Mouse (Mus musculus): Measurements from ENCODE around the gene Slc22a14. TPM values are rescaled to one million over a fixed set of nuclear protein-coding genes. Genes with fewer than 3 reads are reported as not detected.

Gene Slc22a14
- polyA plus RNA-seq (2015; fragmentation: Nextera tagmentation; extraction: Ambion mirVana): not detected in 2 replicates

DNA sequence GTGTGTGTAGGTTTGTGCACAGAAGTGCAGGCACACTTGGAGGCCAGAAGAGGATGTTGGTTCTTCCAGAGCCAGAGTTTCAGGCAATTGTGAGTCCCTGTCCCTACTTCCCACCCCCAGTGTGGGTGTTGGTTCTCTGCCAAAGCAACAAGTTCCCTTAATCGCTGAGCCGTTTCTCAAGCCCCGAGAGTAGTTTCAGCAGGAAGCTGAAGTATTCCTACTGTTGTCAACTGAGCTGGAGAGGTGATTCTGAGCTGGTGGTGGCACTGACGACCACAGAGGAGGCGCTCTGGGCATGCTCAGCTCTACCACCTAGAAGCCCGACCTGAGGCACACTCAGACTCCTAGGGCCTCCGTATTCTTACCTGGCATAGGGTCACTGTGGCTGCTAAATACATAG is at the start of gene Slc22a14:
TSS of gene Slc22a14 (minus strand) at position 270 of the 400 bp plus-strand sequence.
- H3K27ac ChIP-seq: no peak within 1 kb of the TSS
- H3K4me3 ChIP-seq: no peak within 1 kb of the TSS
- H3K9me3 ChIP-seq (replicated peaks): no peaks in the 10 kb centered on the region
- ATAC-seq: no peak
- 85% methylated on average over 7 of the region's 7 CpGs for WGBS
- H3K4me1 ChIP-seq: no peaks in the 10 kb centered on the region
- H3K27me3 ChIP-seq: no peaks in the 10 kb centered on the region
- no peak within 1 kb of the TSS for H3K9ac ChIP-seq
- H3K36me3 ChIP-seq (ENCODE audit: poor library complexity, severe bottlenecking): peaks cover 18% of the 10 kb centered on the region; the same call in 1 of the 2 replicates
- H3K4me2 ChIP-seq: no peak within 1 kb of the TSS

DNA sequence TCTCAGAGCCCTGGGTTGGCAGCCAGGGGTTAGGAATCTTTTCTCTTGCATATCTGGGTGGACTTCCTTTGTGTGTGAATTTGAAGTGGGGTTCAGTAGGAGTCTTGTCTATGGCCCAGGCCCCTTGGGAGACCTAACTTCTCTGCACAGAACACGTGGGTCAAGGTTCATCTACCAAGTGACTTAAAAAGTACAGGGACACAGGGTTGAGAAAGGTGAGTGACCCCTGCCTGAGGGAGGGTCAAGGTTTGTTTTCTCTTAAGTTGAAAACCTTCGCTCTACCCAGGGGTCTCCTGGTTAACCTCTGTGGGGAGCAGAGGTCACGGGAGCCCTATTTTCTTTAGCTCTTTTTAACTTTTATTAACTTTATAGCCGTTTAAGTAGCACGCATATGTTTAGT is 44.5 kb upstream of the Slc22a14 start:
- no peak for ATAC-seq
- WGBS: 95% methylated on average over 5 of the region's 5 CpGs
- Histone ChIP-seq H3K27me3 (no peaks in the 10 kb centered on the region), H3K9me3 (replicated peaks) (peaks cover 27% of the 10 kb centered on the region), H3K27ac (no peak overlapping the region), H3K9ac (no peak overlapping the region), H3K4me2 (no peak overlapping the region), H3K4me3 (no peak overlapping the region), H3K4me1 (peaks cover 24% of the 10 kb centered on the region; the same call in 1 of the 2 replicates), H3K36me3 (ENCODE audit: poor library complexity, severe bottlenecking) (peaks cover 57% of the 10 kb centered on the region)

DNA sequence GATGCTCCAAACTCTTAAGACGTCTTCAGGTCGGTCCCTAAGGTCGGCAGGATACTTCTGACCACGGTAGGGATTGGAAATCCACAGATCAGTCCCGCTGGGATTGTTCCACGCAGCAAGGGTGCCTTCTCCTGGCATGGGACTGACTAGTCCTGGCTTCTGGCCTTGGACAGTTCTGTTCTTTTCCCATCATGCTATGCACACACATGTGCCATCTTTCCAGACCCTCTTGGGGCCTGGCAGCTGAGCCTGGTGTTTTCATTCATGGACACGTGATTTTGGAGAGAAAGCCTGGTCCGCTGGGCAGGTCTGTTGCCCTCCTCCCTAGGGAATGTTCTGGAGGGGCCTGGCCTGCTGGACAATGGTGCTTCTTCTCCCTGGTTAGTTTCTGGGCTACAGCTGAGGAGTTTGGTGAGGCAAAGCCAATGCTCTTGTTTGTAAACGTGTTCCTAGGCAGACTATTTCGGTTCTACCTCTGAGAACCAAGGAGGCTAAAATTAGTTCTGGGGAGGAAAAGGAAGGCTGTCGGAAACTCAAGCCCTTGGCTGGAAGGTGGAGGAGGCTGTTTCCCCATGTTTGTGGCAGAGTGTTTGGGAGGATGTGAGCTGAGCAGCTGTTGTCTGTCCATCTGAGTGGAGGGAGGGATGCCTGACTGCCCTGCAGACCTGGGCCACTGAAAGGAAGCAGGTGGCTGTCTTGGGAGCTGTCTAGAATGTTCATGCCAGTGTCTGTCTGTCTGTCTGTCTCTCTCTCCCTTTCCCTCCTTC is 43.7 kb upstream of the Slc22a14 start:
- 91% methylated on average over 11 of the region's 11 CpGs for WGBS

DNA sequence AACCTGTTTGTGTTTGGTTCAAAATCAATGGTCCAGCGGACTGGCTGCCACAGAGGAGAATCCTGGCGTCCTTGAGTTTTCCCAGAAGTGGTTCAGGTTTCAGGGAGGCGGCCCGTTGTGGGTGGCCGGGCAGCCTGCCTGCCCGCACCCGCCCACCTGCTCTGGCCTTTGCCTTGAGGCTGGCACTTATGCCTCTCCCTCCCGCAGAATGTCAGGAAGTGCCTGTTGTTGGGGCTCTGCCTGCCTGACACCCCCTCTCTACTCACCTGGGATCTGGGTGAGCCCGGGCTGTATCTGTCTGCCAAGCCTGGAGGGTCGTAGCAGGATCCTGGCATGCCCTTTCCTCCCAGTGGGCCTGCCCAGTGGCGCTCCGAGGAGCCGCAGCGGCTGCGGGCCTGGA is 42.5 kb upstream of the Slc22a14 start:
- 91% methylated on average over 15 of the region's 15 CpGs for WGBS
- H3K9ac ChIP-seq: no peak overlapping the region
- no peak overlapping the region for H3K4me3 ChIP-seq
- peaks cover 38% of the 10 kb centered on the region for H3K4me1 ChIP-seq
- peaks cover 52% of the 10 kb centered on the region for H3K36me3 ChIP-seq (ENCODE audit: poor library complexity, severe bottlenecking)
- H3K27me3 ChIP-seq: no peaks in the 10 kb centered on the region
- no peak for ATAC-seq
- no peak overlapping the region for H3K4me2 ChIP-seq
- H3K27ac ChIP-seq: no peak overlapping the region
- H3K9me3 ChIP-seq (replicated peaks): peaks cover 21% of the 10 kb centered on the region; the same call in 1 of the 2 replicates

More for the DNA sequence above, 43.7 kb upstream of the Slc22a14 start:
- Histone ChIP-seq H3K27ac (no peak overlapping the region), H3K4me2 (no peak overlapping the region), H3K27me3 (no peaks in the 10 kb centered on the region), H3K9ac (no peak overlapping the region), H3K4me3 (no peak overlapping the region), H3K36me3 (ENCODE audit: poor library complexity, severe bottlenecking) (peaks cover 57% of the 10 kb centered on the region), H3K9me3 (replicated peaks) (peaks cover 27% of the 10 kb centered on the region), H3K4me1 (peaks cover 31% of the 10 kb centered on the region)
- no peak for ATAC-seq

DNA sequence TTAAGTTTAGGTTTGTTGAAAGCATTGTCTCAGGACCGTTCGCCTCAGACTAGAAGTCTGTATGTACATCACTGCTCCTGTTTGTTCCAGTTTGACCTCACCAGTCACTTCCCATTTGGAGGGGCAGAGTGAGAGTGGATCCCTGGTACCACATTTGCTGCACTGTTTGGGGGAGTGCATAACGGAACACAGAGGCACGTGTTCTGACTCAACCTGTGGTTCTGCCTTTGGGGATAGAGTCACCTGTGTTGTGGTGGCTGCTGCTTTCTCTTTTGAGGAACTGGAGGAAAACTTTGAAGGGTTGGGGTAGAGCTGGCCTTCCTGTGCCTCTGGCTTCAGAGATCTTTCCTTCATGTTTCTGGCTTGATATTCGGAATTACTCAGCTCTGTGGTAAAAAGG is 38.7 kb upstream of the Slc22a14 start:
- peak overlapping the region; percentile 98 for H3K4me3 ChIP-seq
- peaks cover 28% of the 10 kb centered on the region for H3K36me3 ChIP-seq (ENCODE audit: poor library complexity, severe bottlenecking)
- peak overlapping the region; percentile 100 for H3K9ac ChIP-seq
- no peaks in the 10 kb centered on the region for H3K27me3 ChIP-seq
- peak overlapping the region; percentile 87 for H3K4me2 ChIP-seq
- no peak for ATAC-seq
- no peaks in the 10 kb centered on the region for H3K9me3 ChIP-seq (replicated peaks)
- H3K27ac ChIP-seq: no peak overlapping the region
- WGBS: 69% methylated on average over 5 of the region's 5 CpGs
- peaks cover 47% of the 10 kb centered on the region for H3K4me1 ChIP-seq

DNA sequence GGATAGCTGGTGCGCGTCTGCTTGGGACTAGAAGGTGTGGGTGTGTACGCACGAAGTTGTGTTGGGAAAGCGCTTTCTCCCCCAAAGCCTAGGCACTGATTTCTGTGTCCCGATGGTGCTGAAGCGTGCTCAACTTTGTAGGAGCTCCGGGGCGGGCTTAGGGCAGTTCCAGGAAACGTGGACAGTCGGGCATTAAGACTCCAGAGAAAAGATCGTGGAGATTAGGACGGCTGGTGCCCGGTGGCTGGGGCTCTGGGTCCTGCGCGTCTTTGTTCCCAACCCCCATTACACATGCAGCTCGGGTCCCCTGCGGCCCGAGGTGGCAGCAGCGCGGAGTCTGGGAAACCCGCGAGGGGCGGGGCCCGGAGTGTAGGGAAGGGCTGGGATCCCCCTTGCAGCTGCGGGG is 37.9 kb upstream of the Slc22a14 start:
- WGBS: under 1% methylated on average over 26 of the region's 26 CpGs
- ATAC-seq: peak; percentile 59

DNA sequence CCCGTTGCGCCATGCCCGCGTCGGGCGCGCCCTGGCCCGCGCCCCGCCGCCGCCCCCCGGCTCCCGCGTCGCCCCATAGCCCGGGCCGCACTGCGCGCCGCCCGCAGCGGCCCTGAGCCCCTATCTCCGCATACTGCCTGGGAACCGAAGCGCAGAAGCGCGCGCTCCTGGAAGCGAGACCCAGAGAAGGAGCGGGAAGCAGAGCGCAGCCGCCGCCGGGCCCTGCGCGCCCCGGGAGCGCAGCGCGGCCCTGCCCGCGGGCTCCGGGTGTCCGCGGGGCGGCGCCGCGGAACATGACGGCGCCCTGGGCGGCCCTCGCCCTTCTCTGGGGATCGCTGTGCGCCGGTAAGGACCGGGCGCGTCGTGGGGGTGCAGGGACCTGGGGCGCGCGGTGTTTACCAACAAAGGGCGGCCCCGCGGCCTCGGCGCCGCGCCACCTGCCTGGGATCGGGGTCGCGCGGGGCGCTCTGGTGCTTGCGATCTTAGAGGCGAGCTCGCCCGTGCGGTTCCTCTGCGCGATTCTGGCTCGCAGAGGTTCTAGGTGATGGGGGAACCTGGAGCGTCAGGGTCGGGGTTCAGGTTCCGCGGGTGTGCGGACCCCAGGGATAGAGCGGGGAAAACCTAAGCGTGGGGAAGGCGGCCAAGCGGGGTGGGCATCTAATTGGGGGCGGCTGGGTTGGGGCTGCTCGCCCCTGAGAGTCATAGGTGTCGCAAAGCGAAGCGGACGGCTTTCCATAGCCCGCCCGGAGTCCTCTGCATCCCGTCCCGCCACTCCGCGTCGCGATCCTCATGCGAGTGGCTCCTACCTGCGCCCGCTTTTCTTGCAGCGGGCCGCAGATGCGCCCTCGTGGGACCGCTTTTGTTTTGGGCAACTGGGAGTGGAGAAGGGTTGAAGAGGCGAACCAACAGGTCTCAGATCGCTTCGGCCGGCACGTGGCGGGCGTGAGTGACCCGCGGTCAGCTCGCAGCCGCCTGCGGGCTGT is 37.2 kb upstream of the Slc22a14 start:
- Histone ChIP-seq H3K27me3 (no peaks in the 10 kb centered on the region), H3K4me1 (peaks cover 39% of the 10 kb centered on the region), H3K27ac (peak overlapping the region; percentile 100), H3K4me2 (peak overlapping the region; percentile 87), H3K36me3 (ENCODE audit: poor library complexity, severe bottlenecking) (peaks cover 12% of the 10 kb centered on the region), H3K9me3 (replicated peaks) (no peaks in the 10 kb centered on the region), H3K9ac (peak overlapping the region; percentile 100), H3K4me3 (peak overlapping the region; percentile 98)
- WGBS: under 1% methylated on average over 89 of the region's 127 CpGs
- ATAC-seq: peak; percentile 74

More for the DNA sequence above, 37.9 kb upstream of the Slc22a14 start:
- peak overlapping the region; percentile 100 for H3K9ac ChIP-seq
- peak overlapping the region; percentile 100 for H3K27ac ChIP-seq
- no peaks in the 10 kb centered on the region for H3K9me3 ChIP-seq (replicated peaks)
- peak overlapping the region; percentile 87 for H3K4me2 ChIP-seq
- H3K4me1 ChIP-seq: peaks cover 44% of the 10 kb centered on the region
- H3K27me3 ChIP-seq: no peaks in the 10 kb centered on the region
- H3K36me3 ChIP-seq (ENCODE audit: poor library complexity, severe bottlenecking): peaks cover 19% of the 10 kb centered on the region
- H3K4me3 ChIP-seq: peak overlapping the region; percentile 98

DNA sequence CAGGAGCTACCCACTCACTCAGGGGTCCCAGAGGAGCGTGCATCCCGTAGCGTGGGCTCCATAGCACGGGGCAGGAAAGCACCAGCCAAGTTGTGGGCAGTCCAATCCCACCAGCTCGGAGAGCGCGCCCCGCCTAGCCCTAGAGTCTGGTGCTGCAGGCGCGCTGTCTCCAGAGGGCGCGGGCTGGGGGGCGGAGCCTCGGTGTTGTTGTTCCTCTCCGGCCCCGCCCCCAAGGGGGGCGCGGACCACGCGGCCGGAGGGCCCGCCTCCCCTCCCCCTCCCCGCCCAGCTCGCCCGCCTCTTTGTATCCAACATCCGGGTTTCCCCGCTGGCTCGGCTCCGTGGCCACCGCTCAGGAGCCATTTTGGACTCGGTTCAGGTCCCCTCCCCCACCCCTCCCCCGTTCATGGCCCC is 36.5 kb upstream of the Slc22a14 start, which contains the start of gene Acvr2b:
TSS of gene Acvr2b (plus strand) at position 318 of the 414 bp plus-strand sequence.
- Histone ChIP-seq H3K9me3 (replicated peaks) (no peaks in the 10 kb centered on the region), H3K36me3 (ENCODE audit: poor library complexity, severe bottlenecking) (peaks cover 5% of the 10 kb centered on the region; the same call in 1 of the 2 replicates), H3K4me3 (peak within 1 kb of the TSS; percentile 98), H3K27ac (peak within 1 kb of the TSS; percentile 100), H3K27me3 (no peaks in the 10 kb centered on the region), H3K9ac (peak within 1 kb of the TSS; percentile 100), H3K4me1 (peaks cover 39% of the 10 kb centered on the region), H3K4me2 (peak within 1 kb of the TSS; percentile 87)
- peak; percentile 96 for ATAC-seq
- WGBS: under 1% methylated on average over 24 of the region's 32 CpGs

DNA sequence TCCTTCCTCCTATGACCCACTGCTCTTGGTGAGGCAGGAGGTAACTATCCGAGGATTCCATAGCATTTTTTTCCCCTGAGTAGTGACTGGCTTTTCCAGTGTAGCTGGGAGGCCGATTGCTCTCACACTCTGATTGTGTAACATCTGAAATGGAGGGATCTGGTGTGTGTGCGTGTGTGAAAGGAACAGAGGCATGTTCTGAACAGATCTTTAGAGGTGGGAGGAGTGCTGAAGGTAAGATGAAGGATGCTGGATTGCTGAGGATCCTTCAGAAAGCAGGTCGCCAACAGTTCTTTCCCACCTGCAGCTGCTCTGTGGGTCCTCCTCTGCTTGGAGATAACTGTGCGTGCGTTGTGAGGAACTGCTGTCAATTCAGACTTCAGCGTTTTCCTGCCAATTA is 36.0 kb upstream of the Slc22a14 start:
- peak overlapping the region; percentile 59 for H3K27ac ChIP-seq
- H3K9ac ChIP-seq: peak overlapping the region; percentile 74
- H3K36me3 ChIP-seq (ENCODE audit: poor library complexity, severe bottlenecking): peaks cover 3% of the 10 kb centered on the region; the same call in 1 of the 2 replicates
- H3K4me1 ChIP-seq: peaks cover 39% of the 10 kb centered on the region
- peak overlapping the region; percentile 87 for H3K4me2 ChIP-seq
- no peaks in the 10 kb centered on the region for H3K27me3 ChIP-seq
- no peaks in the 10 kb centered on the region for H3K9me3 ChIP-seq (replicated peaks)
- ATAC-seq: no peak; the same call in 1 of the 2 replicates
- 2% methylated on average over 7 of the region's 7 CpGs for WGBS
- peak overlapping the region; percentile 98 for H3K4me3 ChIP-seq

DNA sequence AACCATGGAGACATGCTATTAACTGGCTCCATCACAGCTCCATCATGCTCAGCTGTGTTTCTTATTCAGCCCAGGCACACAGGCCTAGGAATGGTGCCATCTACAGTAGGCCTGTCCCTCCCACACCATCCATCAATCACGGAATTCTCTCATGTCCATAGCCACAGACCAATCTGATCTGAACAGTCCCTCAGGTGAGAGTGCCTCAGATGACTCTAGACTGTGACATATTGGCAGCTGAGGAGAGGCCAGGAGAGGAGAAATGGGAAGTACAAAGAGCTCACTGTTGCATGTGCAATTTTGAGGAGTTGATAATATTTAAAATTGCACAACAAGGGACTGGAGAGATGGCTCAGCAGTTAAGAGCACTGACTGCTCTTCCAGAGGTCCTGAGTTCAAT is 29.5 kb upstream of the Slc22a14 start:
- whole genome bisulfite sequencing: 84% methylated on average over 1 of the region's 1 CpGs
- H3K9ac ChIP-seq: no peak overlapping the region
- no peak overlapping the region for H3K27ac ChIP-seq
- no peak for ATAC-seq
- H3K4me3 ChIP-seq: no peak overlapping the region
- no peaks in the 10 kb centered on the region for H3K27me3 ChIP-seq
- H3K4me2 ChIP-seq: no peak overlapping the region
- peaks cover 10% of the 10 kb centered on the region; the same call in 1 of the 2 replicates for H3K36me3 ChIP-seq (ENCODE audit: poor library complexity, severe bottlenecking)
- H3K9me3 ChIP-seq (replicated peaks): no peaks in the 10 kb centered on the region
- H3K4me1 ChIP-seq: no peaks in the 10 kb centered on the region

DNA sequence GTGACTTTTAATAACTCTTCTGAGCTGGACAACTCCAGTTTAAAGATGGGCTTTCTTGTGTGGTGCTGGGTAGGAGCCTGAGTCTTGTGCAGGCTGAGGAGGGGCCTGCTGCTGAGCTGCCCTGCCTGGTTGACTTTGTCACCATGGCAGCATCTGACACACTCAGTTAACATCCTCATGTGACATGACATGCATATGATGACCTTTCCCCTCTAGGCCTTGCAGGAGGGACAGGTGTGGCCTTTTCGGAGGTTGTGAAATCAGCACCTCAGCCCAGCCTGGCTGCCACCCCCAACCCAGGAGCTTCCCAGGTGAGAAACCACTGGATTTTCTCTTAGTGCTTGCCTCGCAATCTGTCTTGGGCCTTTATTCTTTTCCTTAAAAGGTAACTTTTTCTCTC is 24.9 kb upstream of the Slc22a14 start:
- H3K9ac ChIP-seq: no peak overlapping the region
- H3K36me3 ChIP-seq (ENCODE audit: poor library complexity, severe bottlenecking): peaks cover 18% of the 10 kb centered on the region; the same call in 1 of the 2 replicates
- ATAC-seq: no peak
- H3K27me3 ChIP-seq: no peaks in the 10 kb centered on the region
- no peaks in the 10 kb centered on the region for H3K9me3 ChIP-seq (replicated peaks)
- no peak overlapping the region for H3K4me3 ChIP-seq
- H3K4me2 ChIP-seq: no peak overlapping the region
- H3K27ac ChIP-seq: no peak overlapping the region
- 98% methylated on average over 2 of the region's 2 CpGs for WGBS
- H3K4me1 ChIP-seq: no peaks in the 10 kb centered on the region
